Mouse (Mus musculus): ENCODE measurements around the gene Olfr749.
"Not testable (repeated sequence)": the region's sequence is repeated elsewhere in the genome, so short reads cannot be mapped to it uniquely, and the experiment has no call there.

Olfr749 gene

DNA sequence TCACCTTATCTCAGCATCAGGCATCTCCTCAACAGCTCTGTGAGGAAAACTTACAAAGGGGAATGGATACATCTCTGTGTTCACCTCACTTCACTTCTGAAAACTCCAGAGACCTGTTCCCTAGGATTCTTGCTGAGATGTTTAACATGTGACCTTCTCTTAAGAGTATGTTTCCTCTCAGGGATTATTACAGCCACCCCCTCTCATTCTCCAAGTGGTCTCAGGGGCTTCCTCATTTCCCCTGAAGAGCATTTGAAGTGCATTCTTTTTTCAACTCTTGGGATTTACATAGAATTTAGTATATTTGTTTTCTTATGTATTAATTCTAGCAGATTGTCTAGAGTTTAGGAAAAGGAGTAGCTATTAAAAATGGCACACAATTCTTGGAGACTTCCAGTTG lies at the start of gene Olfr749:
TSS of gene Olfr749 (minus strand) at position 101 of the 400 bp plus-strand sequence.
- no peak for DNase-seq

DNA sequence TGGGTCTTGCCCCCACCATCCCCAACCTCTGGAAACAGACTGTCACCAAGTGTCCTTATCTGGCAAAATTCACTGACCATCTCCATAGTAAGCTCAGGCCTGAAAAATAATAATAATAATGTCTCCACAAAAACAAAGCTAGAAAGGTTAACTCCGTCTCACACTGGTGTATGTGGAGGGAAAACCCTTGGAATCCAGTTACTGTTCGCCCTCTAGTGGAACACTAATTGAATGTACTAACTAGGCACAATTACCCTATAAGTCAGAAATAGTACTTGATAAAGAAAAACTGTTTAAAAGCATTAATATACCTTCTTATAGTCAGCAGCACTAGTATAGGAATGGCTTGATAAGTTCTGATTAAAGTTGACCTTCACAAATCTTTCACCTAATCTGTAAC lies 43.3 kb upstream of the Olfr749 start:
- DNase-seq = no peak

DNA sequence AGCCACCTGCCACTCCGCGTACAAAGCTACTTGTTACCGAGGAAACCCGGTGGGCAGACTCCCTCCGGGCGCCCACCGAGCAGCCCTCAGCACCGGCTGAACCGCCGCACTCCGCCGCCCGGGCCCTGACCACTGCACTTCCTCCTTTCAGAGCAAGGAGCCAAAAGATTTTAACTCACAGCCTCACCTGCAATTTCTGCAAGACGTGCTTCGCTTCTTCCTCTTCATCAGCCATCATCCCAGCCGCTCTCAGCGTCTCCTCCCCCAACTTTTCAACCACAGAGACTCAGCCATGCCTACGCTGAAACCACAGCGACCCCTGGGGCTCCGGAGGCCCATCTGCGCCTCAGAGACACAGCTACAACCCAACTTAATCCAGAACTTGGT lies 40.4 kb upstream of the Olfr749 start, which contains the start of gene Ttc5:
TSS of gene Ttc5 (minus strand) at position 269 of the 387 bp plus-strand sequence.
- DNase-seq = peak; percentile 92 to 95

DNA sequence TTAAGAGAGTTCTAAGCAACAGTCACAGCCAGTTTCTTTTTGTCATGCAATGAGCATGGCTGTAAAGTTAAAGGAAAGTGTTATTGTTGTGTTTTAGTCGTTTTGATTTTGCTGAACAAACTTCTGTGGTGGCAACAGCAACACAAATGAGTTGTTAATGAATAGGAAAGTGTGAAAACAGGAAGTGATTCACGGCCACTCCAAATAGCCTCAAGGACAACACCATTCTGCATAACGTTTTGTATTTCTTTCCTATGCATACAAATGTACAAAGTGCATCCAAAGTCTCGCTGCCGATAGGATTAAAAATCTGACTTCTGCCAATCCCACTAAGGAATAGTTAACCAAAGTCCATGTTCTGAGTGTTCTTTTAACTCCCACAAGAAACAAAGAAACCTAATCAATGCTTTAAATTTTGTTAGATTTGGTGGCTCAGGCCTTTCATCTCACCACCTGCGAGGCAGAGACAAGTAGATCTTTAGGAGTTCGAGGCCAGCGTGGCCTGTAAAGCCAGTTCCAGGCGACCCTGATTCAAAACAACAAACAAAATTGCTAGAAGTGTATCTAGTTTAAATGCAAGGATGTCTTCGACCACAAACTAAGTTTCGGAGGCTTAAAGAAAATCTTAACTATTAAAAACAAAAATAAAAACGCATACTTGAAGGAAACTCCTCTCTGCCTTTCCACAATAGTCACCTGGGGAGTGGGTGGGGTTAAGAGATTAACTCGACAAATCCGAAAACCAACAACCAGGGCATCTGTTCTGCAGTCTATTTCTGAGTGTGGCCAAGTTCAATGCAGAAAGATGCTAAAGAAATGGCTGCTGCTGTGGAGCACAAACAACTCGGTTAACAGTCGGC lies 39.7 kb upstream of the Olfr749 start:
- peak in 1 of 2 experiments; percentile 14 for DNase-seq

DNA sequence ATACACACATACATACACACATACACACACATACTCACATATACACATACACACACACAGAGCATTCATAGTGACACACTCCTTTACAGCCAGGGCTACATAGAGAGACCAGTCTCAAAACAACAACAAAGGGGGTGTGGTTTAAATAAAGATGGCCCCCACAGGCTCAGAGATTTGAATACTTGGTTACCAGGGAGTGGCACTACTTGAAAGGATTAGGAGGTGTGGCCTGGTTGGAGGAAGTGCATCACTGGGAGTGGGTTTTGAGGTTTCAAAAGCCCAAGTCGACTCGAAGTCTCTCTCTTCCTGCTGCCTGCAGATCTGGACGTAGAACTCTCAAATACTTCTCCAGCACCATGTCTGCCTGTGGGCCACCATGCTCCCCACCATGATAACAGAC lies 37.3 kb upstream of the Olfr749 start:
- DNase-seq = no peak

DNA sequence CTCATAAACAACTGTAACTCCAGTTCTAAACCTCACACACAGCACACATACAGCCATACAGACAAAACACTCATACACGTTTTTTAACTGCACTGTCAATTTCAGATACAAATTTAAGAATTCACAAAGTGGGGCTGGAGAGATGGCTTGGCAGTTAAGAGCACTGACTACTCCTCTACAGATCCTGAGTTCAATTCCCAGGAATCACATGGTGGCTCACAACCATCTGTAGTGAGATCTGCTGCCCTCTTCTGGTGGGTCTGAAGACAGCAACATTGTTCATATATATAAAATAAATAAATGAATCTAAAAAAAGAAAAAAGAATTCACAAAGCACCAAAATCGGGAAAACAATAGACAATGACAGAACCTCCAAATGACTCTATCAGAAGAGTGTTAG lies 26.4 kb upstream of the Olfr749 start:
- DNase-seq = no peak

DNA sequence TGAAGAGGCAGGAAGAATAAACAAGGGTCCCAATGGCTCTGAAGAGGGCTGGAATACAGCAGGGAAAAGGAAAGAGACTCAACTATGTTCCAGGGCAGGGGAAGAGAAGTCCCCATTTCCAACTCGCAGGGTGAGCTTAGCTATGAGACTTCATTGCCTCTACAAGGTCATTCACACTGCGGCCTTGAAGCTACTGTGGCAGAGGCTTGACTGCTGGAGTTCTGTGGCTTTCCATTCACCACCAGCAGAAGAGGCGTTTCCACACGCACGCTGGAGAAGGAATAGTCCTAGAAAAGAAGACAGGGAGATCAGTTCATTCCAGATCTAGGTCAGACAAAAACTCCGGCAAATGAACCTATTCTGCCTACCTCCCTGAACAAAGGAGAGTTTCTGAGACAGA lies 20.8 kb upstream of the Olfr749 start:
- DNase-seq = no peak

DNA sequence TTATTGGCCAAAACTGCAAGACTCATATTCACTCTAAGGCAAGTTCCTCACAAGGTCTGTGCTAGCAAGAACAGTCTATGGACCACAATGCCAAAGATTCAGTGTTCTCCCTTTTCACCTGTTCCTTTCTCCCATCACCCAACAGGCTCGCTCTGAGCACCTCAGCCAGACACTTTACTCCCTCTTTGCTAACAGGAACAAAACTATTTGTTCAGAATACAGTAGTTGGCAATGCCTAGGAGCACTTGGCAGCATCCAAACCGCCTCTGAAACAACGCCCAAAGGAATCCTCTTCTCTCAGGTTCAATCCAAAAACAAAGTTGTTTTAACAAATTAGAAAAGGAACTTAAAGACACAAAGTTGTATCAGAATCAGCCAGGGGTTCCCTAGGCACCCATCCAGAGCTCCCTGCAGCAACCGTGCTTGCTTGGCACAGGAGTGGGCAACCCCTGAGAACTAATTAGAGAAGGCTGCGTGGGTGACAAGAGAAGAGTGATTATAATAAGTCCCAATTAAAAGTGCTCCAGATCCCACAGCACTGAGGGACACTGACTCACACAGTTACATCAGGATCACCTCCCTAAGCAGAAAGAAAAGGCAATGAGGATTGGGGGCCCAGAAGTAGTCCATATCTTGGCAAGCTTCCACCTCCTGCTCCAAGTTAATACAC lies 13.7 kb upstream of the Olfr749 start:
- DNase-seq = no peak

DNA sequence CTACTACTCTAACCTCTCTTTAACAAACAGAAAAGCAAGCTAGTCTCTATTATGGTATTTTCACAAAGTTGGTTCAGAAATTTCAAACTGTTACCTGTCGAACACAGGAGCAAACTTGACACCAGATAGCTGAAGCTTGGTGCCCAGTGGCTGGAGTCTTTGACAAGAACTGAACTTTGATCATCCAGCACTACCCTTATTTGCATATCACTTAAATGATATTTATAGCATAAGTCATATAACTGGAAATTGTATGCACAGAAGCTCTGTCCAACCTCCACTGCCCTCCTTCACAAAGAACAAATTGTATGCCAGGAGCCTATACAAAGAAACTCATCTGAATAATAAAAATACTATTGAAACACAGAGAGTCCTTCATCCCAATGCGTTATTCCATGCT lies 3.3 kb downstream of the Olfr749 start:
- no peak for DNase-seq

DNA sequence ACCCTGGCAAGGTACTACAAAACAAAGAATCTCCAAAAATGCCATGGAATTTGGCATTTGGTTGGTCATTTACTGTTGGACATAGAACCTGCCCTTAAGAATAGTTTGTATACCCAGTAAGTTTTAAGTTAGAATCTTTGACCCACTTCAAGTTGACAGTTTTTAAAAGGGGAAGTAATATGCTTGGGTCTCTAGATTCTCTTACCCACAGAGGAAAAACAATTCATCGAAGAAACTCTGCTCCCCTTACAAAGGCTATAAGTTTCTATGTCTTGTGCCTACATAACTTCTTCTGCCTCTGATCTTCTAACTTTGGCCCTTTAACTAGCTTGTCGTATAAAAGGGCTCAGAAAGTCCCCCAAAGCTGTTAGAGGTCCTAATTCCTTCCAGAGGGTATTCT lies 4.6 kb downstream of the Olfr749 start:
- no peak for DNase-seq

DNA sequence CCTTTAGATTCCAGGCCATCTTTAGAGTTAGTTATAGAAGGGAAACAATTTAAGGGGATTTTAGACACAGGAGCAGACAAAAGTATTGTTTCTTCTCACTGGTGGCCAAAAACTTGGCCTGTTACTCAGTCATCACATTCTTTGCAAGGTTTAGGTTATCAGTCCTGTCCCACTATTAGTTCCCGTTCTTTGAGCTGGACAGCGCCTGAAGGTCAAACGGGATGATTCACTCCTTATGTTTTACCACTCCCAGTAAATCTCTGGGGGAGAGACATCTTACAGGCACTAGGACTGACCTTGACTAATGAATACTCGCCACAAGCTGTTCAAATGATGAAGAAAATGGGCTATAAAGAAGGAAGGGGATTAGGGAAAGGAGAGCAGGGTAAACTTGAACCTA lies 22.5 kb downstream of the Olfr749 start:
- not testable (repeated sequence) for DNase-seq

DNA sequence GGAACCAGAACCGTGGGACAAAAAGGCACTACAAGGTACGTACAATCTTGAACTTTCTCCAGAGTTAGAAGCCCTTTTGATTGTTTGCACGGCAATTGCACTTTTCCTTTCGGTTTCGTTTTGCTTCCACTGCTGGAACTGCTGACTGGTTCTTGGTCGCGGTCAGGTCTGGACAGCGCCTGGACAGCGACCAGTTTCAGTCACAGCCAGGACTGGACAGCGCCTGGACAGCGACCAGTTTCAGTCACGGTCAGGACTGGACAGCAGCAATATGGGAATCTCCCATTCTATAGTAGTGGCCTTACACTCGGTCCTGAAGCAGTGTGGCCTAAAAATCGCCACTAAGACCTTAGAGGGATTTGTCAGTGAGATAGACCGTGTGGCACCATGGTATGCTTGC lies 25.0 kb downstream of the Olfr749 start:
- DNase-seq = not testable (repeated sequence)

DNA sequence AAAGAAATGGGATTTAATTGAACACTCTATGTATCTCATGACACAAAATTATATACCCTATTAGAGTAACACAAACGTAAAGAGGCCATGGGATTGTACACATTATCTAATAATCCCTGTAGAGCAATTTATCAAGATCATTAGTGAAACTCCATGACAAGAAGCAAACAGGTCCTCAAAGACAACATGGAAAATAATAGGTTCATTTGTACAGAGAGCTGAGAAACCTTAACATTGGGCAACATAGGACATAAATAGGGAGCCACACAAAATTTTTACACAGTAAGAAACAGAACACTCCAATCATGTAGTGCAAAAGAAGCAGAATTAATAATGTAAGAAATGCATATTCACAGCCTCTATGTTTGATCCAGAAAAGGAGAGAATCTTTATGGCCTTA lies 37.8 kb downstream of the Olfr749 start, which contains the start of gene Olfr748:
TSS of gene Olfr748 (plus strand) at position 301 of the 400 bp plus-strand sequence.
- no peak for DNase-seq

DNA sequence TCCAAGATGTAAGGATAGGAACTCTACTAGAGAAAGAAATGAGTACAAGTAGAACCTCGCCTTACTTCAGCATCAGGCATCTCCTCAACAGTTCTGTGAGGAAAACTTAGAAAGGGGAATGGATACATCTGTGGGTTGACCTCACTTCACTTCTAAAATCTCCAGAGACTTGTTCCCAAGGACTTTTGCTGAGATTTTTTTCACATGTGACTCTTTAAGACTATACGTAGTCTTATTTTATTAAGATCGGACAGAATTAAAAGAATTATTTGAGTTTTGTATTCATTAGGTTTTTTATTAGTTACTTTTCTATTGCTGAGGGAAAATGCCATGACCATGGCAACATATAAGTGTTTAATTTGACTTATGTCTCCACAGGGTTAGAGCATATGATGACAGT lies 51.8 kb downstream of the Olfr749 start, which contains the start of gene Olfr747:
TSS of gene Olfr747 (minus strand) at position 101 of the 400 bp plus-strand sequence.
- DNase-seq = no peak
